Mouse (Mus musculus): ENCODE data around the gene Dnajc11.

Dnajc11 gene

GRCm38 (mm10) chr4:152008148-152008500, 74.6 kb downstream of the Dnajc11 start:
- no peak for DNase-seq (ENCODE audit: extremely low read depth, low read depth, low spot score)

- DNase-seq (ENCODE audit: extremely low read depth, low read depth, low spot score), result no peak
Measured at GRCm38 (mm10) chr4:152008622-152009075, 75.2 kb downstream of the Dnajc11 start, which contains the start of gene Klhl21. Klhl21 (plus strand) TSS chr4:152008803.

DNA sequence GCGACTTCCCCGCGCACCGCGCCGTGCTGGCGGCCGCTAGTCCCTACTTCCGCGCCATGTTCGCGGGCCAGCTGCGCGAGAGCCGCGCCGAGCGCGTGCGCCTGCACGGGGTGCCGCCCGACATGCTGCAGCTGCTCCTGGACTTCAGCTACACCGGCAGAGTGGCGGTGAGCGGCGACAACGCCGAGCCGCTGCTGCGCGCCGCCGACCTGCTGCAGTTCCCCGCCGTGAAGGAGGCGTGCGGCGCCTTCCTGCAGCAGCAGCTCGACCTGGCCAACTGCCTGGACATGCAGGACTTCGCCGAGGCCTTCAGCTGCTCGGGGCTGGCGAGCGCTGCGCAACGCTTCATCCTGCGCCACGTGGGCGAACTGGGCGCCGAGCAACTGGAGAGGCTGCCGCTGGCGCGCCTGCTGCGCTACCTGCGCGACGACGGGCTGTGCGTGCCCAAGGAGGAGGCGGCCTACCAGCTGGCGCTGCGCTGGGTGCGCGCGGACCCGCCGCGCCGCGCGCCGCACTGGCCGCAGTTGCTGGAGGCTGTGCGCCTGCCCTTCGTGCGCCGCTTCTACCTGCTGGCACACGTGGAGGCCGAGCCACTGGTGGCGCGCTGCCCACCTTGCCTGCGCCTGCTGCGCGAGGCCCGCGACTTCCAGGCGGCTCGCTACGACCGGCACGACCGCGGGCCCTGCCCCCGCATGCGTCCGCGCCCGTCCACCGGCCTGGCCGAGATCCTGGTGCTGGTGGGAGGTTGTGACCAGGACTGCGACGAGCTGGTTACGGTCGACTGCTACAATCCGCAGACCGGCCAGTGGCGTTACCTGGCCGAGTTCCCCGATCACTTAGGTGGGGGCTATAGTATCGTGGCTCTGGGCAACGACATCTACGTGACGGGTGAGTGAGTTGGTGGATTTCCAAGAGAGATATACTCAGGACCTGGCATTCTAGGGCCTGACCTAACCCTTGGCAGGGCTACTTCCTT, 75.9 kb downstream of the Dnajc11 start:
- no peak for DNase-seq (ENCODE audit: extremely low read depth, low read depth, low spot score)

- DNase-seq (ENCODE audit: extremely low read depth, low read depth, low spot score), result no peak
Measured at GRCm38 (mm10) chr4:152010091-152010706, 76.7 kb downstream of the Dnajc11 start.

DNA sequence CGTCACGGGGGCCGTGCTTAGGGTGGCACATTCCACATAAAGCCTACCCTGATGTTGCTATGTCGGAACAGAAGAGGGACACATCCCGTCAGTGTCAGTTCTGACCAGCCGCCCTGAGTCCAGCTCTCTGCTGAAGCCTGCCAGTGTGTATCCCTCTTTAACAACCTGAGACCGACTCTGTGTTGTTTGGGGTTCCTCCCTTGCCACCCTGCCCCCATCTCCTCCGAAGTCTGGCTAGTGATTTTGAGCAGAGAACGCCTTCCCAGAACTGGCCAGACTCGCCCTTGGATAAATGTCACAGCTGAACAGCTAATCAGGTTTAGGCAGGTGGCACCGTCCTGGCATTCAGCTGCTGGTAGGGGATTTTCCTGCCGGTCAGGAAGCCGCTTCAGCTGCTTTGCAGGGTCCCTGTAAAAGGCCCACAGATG, 77.2 kb downstream of the Dnajc11 start:
- DNase-seq (ENCODE audit: extremely low read depth, low read depth, low spot score), result no peak

DNA sequence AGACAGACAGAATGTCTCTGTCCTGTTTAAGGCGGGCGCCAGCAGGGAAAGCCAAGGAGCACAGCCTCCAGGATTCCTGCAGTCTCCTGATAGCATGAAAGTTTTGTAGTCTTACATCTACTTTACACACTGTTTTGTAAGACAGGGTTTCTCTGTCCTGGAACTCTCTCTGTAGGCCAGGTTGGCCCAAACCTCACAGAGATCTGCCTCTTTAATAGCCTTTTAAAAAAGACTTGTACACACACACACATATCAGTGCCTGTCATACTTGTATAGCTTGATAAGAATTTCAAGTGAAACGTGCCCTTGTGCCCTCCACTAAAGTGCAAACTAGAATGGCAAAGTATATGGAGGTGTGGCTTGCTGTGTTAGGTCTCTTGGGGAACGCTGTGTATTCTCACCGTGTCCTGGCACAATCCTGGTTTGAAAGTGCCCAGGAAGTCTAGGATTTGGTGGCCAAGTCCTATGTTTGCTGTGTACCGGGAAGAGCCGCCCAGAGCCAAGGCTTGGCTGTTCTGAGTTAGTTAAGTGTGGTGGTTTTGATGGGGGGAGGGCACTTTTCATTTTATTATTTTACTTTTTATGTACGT, 77.8 kb downstream of the Dnajc11 start:
- no peak for DNase-seq (ENCODE audit: extremely low read depth, low read depth, low spot score)

- no peak for DNase-seq (ENCODE audit: extremely low read depth, low read depth, low spot score)
Measured at GRCm38 (mm10) chr4:152012109-152012508, 78.6 kb downstream of the Dnajc11 start.

DNA sequence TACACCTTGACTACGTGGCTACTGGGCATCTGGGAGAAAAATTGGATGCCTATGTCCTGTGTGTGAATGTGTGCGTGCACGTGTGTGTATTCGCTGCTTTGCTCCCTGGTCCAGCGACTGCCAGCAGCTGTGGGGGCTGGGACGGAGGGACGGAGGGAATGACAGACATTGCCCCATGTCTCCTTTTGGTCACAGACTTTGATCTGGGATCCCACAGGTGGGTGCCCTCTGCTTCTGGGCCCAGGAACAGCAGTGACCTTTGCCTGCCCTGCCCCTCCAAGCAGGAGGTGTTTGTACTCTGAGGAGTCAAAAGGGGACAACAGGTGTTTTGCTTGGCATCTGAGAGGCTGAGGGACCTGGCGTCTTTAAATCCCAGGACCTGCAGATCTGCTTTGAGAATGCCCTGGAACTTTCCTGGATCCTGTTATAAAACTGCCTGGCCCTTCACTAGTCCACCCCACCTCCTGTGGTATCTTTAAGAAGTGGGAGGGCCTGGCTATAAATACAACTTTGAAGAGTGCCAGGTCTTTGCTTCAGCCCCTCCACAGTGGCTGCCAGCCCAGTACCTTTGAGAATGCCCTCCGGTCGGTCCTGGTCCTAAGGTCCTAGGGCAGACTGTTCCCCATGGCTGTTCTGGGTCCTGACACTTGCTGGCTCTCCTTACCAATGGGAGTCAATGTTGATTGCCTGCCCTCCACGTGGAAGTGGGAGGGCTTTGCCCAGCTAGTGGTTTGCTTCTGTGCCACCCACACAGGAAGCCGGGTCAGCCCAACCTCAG, 79.7 kb downstream of the Dnajc11 start:
- no peak for DNase-seq (ENCODE audit: extremely low read depth, low read depth, low spot score)

DNA sequence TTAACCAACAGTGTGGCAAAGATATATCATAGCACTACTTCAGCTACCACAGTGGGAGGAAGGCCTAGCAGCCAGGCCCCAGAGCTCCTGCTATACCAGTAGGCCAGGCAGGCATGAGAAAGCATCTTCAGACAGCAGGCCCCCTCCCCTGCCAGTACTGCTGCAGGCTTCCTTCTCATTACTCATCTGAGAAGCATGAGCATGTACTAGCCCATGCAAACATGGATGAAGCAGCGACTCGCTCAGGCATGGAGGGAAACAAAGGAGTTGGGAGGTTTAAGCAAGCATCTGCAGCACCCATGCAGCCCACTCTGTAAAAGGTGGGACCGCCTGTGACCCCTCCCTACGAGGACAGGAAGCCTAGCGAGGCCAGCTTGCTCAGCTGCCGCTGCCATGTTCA, 85.6 kb downstream of the Dnajc11 start:
- no peak for DNase-seq (ENCODE audit: extremely low read depth, low read depth, low spot score)

- DNase-seq (ENCODE audit: extremely low read depth, low read depth, low spot score), result no peak
Measured at GRCm38 (mm10) chr4:152020024-152020423, 86.5 kb downstream of the Dnajc11 start.

GRCm38 (mm10) chr4:152021568-152022097, 88.1 kb downstream of the Dnajc11 start:
- DNase-seq (ENCODE audit: extremely low read depth, low read depth, low spot score), result no peak

GRCm38 (mm10) chr4:152022506-152022905, 89.0 kb downstream of the Dnajc11 start:
- DNase-seq (ENCODE audit: extremely low read depth, low read depth, low spot score), result no peak

DNA sequence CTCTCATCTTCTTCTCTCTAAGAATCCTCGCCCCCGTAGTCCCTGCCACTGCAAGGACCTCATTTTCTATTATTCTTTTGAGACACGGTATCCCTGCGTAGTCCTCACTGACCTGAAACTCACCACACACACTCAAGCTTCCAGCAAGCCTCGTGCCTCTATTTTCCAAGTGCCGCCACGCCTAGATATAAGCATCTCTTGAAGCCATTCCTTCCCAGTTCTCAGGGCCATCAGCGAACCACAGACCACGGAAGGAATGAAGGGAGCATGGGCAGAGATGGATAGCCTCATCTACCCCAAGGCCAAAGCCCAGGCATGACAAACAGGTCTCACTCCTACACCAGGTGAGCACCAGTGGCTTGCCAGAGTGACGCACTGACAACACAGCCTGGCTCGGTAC, 91.0 kb downstream of the Dnajc11 start:
- DNase-seq (ENCODE audit: extremely low read depth, low read depth, low spot score), result no peak

GRCm38 (mm10) chr4:152026751-152027508, 93.4 kb downstream of the Dnajc11 start:
- DNase-seq (ENCODE audit: extremely low read depth, low read depth, low spot score), result no peak

DNA sequence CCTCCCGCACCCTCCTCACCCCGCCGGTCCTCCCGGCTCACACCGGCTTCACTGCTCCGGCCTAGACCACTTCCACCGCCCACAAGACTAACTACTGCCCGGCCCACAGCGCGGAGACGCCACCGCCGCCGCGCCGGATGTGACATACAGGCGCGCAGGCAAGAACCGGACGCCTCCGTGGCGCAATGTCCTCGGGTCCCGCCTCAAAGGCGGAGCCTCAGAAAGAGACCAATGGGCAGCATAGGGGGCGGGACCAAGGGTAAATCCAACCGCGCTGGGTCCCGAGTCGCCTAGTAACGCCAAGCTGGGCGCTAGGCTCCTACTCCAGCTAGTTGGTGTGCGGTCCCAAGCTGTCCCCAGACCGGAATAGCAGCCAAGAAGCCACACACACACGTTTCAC, 94.0 kb downstream of the Dnajc11 start, which contains the start of gene Zbtb48:
Gene Zbtb48, minus strand, starts transcription at position 148 of the 400 bp plus-strand sequence.
- DNase-seq (ENCODE audit: extremely low read depth, low read depth, low spot score), result peak; percentile 61

GRCm38 (mm10) chr4:152028456-152028855, 95.0 kb downstream of the Dnajc11 start:
- no peak for DNase-seq (ENCODE audit: extremely low read depth, low read depth, low spot score)

- DNase-seq (ENCODE audit: extremely low read depth, low read depth, low spot score), result no peak
Measured at GRCm38 (mm10) chr4:152029087-152029486, 95.6 kb downstream of the Dnajc11 start.

DNA sequence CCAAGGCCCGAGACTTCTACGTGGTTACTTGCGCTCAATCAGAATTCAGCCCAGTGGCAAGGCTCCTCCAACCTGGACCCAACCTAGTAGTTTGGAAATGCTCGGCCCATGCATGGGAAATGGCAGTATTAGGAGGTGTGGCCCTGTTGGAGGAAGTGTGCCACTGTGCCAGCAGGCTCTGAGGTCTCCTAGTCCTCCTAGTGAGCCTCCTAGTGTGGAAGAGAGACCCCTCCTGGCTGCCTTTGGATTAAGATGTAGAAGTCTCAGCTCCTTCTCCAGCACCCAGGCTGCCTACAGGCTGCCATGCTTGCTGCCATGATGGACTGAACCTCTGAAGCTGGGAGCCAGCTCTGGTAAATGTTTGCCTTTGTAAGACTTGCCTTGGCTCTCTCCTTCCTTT, 96.5 kb downstream of the Dnajc11 start:
- no peak for DNase-seq (ENCODE audit: extremely low read depth, low read depth, low spot score)
